Mouse (Mus musculus): ENCODE data around the gene Sowaha. TPM values are rescaled to one million over a fixed set of nuclear protein-coding genes. Genes with fewer than 3 reads are reported as not detected.
"Not testable (repeated sequence)": the region's sequence is repeated elsewhere in the genome, so short reads cannot be mapped to it uniquely, and the experiment has no call there.

Sowaha gene
- polyA plus RNA-seq, 1 experiment from 2014 or later, result 0.17 TPM

DNA sequence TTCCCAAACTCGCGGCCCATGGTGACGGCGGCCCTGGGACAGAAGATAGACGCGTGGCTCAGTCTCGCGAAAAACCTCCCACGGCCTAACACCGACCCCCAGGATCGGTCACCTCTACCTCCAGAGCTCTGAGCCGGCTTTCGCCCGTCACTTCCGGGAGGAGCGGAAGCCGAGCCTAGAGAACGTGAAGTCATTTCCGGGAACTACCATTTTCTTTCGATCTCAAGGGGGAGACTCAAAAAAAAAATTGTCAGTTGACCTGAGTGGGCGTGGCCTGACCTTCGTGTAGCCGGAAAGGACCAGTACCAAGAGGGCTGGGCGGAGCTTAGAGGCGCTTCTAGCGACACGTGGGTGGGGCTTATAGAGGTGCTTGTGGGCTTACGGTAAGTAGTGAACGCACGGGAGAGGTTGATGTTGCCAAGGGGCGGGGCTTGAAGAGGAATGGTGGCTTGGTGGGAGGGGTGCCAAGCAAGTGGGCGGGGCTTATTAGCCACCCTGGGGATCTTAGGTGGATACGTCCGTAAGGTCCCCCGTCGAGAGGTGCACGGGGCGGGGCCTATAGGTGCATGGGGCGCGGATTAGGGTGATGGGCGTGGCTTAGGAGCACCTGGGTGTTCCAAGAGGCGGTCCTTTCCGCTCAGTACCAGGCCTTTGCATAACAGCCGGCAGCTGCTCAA lies 49.3 kb downstream of the Sowaha start, which contains the start of the genes Uqcrq and Gdf9:
Gene Uqcrq (minus strand): TSS at position 162 of the 677 bp plus-strand sequence.
Gene Gdf9 (plus strand): TSS at position 354 of the 677 bp plus-strand sequence.
- H3K9ac ChIP-seq (replicated peaks; ENCODE audit: low read length), result peak within 1 kb of the TSS; percentile 88
- H3K36me3 ChIP-seq (ENCODE audit: insufficient read depth, low read length), result peaks cover 8% of the 10 kb centered on the region; the same call in 1 of the 2 replicates
- peaks cover 8% of the 10 kb centered on the region for H3K4me1 ChIP-seq (ENCODE audit: insufficient read depth, low read length)
- peak within 1 kb of the TSS; percentile 92 for H3K4me3 ChIP-seq (ENCODE audit: low read length)
- WGBS, result 0% methylated on average over 44 of the region's 44 CpGs
- H3K27me3 ChIP-seq (ENCODE audit: insufficient read depth, low read length), result no peaks in the 10 kb centered on the region
- peak within 1 kb of the TSS; percentile 85 for H3K4me2 ChIP-seq (replicated peaks; ENCODE audit: low read depth, low read length)
- peak; percentile 95 for ATAC-seq (ENCODE audit: low FRiP score, low TSS enrichment)
- H3K27ac ChIP-seq (ENCODE audit: low read length), result peak within 1 kb of the TSS; percentile 56
- no peaks in the 10 kb centered on the region for H3K9me3 ChIP-seq (ENCODE audit: low read length)

DNA sequence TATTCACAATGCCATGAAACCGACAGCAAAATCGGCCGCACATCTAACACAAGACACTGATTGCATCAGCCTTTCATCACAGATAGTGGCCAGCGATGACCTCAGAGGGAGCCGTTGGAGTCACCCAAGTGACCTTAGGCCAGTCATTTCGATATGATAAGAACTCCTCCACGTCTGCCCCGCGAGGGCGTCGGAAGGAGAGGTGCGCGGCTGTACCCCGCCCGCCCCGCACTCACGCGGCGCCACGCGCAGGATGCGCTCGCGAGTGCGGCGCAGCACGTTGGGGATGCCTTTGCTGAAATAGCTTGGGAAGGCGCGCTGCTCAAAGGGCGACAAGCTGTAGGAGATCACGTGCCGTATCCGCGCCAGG lies 49.8 kb downstream of the Sowaha start:
- Histone ChIP-seq H3K4me3 (ENCODE audit: low read length) (peak overlapping the region; percentile 92), H3K36me3 (ENCODE audit: insufficient read depth, low read length) (peaks cover 8% of the 10 kb centered on the region; the same call in 1 of the 2 replicates), H3K4me1 (ENCODE audit: insufficient read depth, low read length) (peaks cover 8% of the 10 kb centered on the region), H3K27me3 (ENCODE audit: insufficient read depth, low read length) (no peaks in the 10 kb centered on the region), H3K27ac (ENCODE audit: low read length) (peak overlapping the region; percentile 56), H3K4me2 (replicated peaks; ENCODE audit: low read depth, low read length) (peak overlapping the region; percentile 85), H3K9ac (replicated peaks; ENCODE audit: low read length) (peak overlapping the region; percentile 88), H3K9me3 (ENCODE audit: low read length) (no peaks in the 10 kb centered on the region)
- ATAC-seq (ENCODE audit: low FRiP score, low TSS enrichment), result no peak
- WGBS, result under 1% methylated on average over 34 of the region's 34 CpGs

DNA sequence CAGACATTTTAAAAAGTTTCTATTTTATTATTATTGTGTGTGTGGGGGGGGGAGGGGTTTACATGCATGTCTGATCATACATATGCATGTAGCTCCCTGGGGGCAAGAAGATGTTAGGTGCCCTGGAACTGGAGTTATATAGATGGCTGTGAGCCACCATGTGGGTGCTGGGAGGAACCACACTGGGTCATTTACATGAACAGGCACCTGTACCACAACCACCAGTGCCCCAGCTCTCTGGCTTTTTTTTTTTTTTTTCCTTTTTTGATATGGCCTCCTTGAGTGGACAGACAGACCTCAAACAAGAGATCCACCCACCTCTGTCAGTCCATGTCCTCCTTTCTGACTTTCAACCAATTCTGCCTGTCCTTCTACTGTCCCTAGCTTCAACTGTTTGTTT lies 50.9 kb downstream of the Sowaha start:
- no peak for ATAC-seq (ENCODE audit: low FRiP score, low TSS enrichment)
- H3K36me3 ChIP-seq (ENCODE audit: insufficient read depth, low read length), result peaks cover 8% of the 10 kb centered on the region; the same call in 1 of the 2 replicates
- H3K9ac ChIP-seq (replicated peaks; ENCODE audit: low read length), result peak overlapping the region; percentile 88; the same call in 1 of the 2 replicates
- H3K9me3 ChIP-seq (ENCODE audit: low read length), result no peaks in the 10 kb centered on the region
- no peak overlapping the region for H3K27ac ChIP-seq (ENCODE audit: low read length)
- H3K4me2 ChIP-seq (replicated peaks; ENCODE audit: low read depth, low read length), result peak overlapping the region; percentile 85
- H3K4me1 ChIP-seq (ENCODE audit: insufficient read depth, low read length), result peaks cover 8% of the 10 kb centered on the region
- H3K4me3 ChIP-seq (ENCODE audit: low read length), result peak overlapping the region; percentile 92; the same call in 1 of the 2 replicates
- no peaks in the 10 kb centered on the region for H3K27me3 ChIP-seq (ENCODE audit: insufficient read depth, low read length)

DNA sequence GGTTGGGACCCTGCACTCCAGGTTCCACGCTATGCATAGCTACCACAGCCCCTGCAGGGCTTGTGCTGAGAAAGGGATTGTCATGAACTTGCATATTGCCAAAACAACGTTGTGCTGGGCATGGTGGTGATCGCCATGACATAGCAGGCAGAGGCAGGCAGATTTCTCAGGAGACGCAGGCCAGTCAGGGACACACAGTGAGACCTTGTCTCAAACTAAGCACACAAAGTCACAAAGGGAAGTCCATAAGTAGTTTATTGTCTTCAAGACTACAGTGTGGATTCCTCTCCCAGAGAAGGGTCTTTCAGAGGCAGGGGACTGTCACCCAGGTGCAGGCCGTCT lies 51.4 kb downstream of the Sowaha start:
- Histone ChIP-seq H3K27ac (ENCODE audit: low read length) (no peak overlapping the region), H3K9me3 (ENCODE audit: low read length) (no peaks in the 10 kb centered on the region), H3K9ac (replicated peaks; ENCODE audit: low read length) (no peak overlapping the region), H3K4me2 (replicated peaks; ENCODE audit: low read depth, low read length) (no peak overlapping the region), H3K4me1 (ENCODE audit: insufficient read depth, low read length) (peaks cover 8% of the 10 kb centered on the region), H3K4me3 (ENCODE audit: low read length) (no peak overlapping the region), H3K27me3 (ENCODE audit: insufficient read depth, low read length) (no peaks in the 10 kb centered on the region), H3K36me3 (ENCODE audit: insufficient read depth, low read length) (peaks cover 8% of the 10 kb centered on the region; the same call in 1 of the 2 replicates)
- no peak for ATAC-seq (ENCODE audit: low FRiP score, low TSS enrichment)
- WGBS, result 96% methylated on average over 5 of the region's 5 CpGs

DNA sequence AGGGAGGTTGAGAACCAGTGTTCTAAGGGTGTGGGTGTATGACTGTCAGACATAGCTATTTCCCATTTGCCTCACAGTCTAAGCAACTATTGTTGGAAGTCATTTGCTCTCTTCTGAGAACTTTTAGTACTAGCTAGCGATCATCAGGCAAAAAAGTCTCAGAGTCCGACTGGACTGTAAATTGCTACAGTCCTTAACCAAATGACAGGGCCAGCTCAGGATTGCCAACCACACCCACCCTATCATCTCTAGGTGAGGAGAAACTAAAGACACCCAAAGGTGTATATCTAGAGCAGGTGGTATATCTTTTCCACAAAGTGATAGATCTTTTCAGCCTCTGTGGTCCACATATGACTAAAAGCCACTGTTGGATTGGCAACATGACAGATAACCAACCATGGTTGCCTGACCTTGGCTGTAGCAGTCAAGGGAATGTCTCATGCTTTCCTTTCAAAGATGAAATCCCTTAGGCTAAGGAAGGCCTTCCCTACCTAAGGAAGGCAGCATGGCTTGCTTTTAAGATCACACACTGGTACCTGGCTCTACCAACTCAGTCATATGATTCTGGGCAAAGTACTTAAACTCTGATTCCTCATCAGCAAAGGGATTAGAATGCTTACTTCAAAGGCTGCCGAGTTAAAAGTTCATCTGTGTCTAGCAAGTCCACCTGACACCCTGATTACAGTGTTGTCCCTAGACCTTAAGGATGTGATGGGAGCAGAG lies 51.9 kb downstream of the Sowaha start:
- Histone ChIP-seq H3K4me2 (replicated peaks; ENCODE audit: low read depth, low read length) (no peak overlapping the region), H3K27ac (ENCODE audit: low read length) (no peak overlapping the region), H3K9ac (replicated peaks; ENCODE audit: low read length) (no peak overlapping the region), H3K36me3 (ENCODE audit: insufficient read depth, low read length) (peaks cover 8% of the 10 kb centered on the region; the same call in 1 of the 2 replicates), H3K27me3 (ENCODE audit: insufficient read depth, low read length) (no peaks in the 10 kb centered on the region), H3K9me3 (ENCODE audit: low read length) (no peaks in the 10 kb centered on the region), H3K4me1 (ENCODE audit: insufficient read depth, low read length) (peaks cover 8% of the 10 kb centered on the region), H3K4me3 (ENCODE audit: low read length) (no peak overlapping the region)
- WGBS, result 90% methylated on average over 3 of the region's 3 CpGs
- no peak for ATAC-seq (ENCODE audit: low FRiP score, low TSS enrichment)

DNA sequence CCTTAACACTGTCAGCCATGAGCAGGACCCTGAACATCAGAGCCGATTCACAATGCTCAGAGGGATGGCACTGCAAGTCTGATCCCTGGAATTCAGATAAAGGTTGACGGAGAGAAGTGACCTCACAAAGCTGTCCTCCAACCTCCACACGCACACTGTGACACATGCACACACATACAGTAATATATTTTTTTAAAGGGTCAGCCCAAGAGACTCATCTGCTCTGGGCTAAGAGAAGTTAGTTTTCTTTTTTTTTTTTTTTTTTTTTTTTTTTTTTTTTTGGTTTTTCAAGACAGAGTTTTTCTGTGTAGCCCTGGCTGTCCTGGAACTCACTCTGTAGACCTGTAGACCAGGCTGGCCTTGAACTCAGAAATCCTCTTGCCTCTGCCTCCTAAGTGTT lies 53.2 kb downstream of the Sowaha start:
- not testable (repeated sequence) for H3K36me3 ChIP-seq (ENCODE audit: insufficient read depth, low read length); H3K9me3 ChIP-seq (ENCODE audit: low read length); H3K4me3 ChIP-seq (ENCODE audit: low read length); H3K4me1 ChIP-seq (ENCODE audit: insufficient read depth, low read length); H3K27me3 ChIP-seq (ENCODE audit: insufficient read depth, low read length); H3K27ac ChIP-seq (ENCODE audit: low read length); H3K9ac ChIP-seq (replicated peaks; ENCODE audit: low read length); H3K4me2 ChIP-seq (replicated peaks; ENCODE audit: low read depth, low read length); ATAC-seq (ENCODE audit: low FRiP score, low TSS enrichment)
- 83% methylated on average over 3 of the region's 3 CpGs for WGBS

Other genes with a start within 250 kb of the Sowaha start
- gene Hspa4, start 179.8 kb downstream of the Sowaha start, polyA plus RNA-seq (2015; fragmentation: Nextera tagmentation; extraction: Ambion mirVana), result 82.7 and 85.1 TPM in 2 replicates
- 19.1 and 25.4 TPM in 2 replicates for gene Zcchc10, start 155.6 kb downstream of the Sowaha start, polyA plus RNA-seq (2015; fragmentation: Nextera tagmentation; extraction: Ambion mirVana)
- 16.8 and 25.8 TPM in 2 replicates for gene Aff4, start 129.4 kb downstream of the Sowaha start, polyA plus RNA-seq (2015; fragmentation: Nextera tagmentation; extraction: Ambion mirVana)
- gene Leap2, start 57.1 kb downstream of the Sowaha start, polyA plus RNA-seq (2015; fragmentation: Nextera tagmentation; extraction: Ambion mirVana), result 0.34 and 0.37 TPM in 2 replicates
- 641 and 655 TPM in 2 replicates for gene Uqcrq, start 49.4 kb downstream of the Sowaha start, polyA plus RNA-seq (2015; fragmentation: Nextera tagmentation; extraction: Ambion mirVana)
- 1.1 and 1.2 TPM in 2 replicates for gene Gdf9, start 49.3 kb downstream of the Sowaha start, polyA plus RNA-seq (2015; fragmentation: Nextera tagmentation; extraction: Ambion mirVana)
- 0.12 TPM in 1 of 2 replicates, not detected in the other for gene Gm10447, start 23.2 kb downstream of the Sowaha start, polyA plus RNA-seq (2015; fragmentation: Nextera tagmentation; extraction: Ambion mirVana)
- 2.1 and 2.5 TPM in 2 replicates for gene Shroom1, start 23.1 kb downstream of the Sowaha start, polyA plus RNA-seq (2015; fragmentation: Nextera tagmentation; extraction: Ambion mirVana)
- not detected in 2 replicates for gene Gm9837, start 9.8 kb downstream of the Sowaha start, polyA plus RNA-seq (2015; fragmentation: Nextera tagmentation; extraction: Ambion mirVana)
- gene Gm9945, start 108 bp downstream of the Sowaha start, polyA plus RNA-seq (2015; fragmentation: Nextera tagmentation; extraction: Ambion mirVana), result not detected in 2 replicates
- 25.7 and 25.9 TPM in 2 replicates for gene Sept8, start 39.0 kb upstream of the Sowaha start, polyA plus RNA-seq (2015; fragmentation: Nextera tagmentation; extraction: Ambion mirVana)
- 62.8 and 72.5 TPM in 2 replicates for gene Kif3a, start 87.1 kb upstream of the Sowaha start, polyA plus RNA-seq (2015; fragmentation: Nextera tagmentation; extraction: Ambion mirVana)
- 0.36 and 0.97 TPM in 2 replicates for gene Il4, start 138.4 kb upstream of the Sowaha start, polyA plus RNA-seq (2015; fragmentation: Nextera tagmentation; extraction: Ambion mirVana)
- not detected in 2 replicates for gene Il13, start 154.4 kb upstream of the Sowaha start, polyA plus RNA-seq (2015; fragmentation: Nextera tagmentation; extraction: Ambion mirVana)
- gene Rad50, start 227.0 kb upstream of the Sowaha start, polyA plus RNA-seq (2015; fragmentation: Nextera tagmentation; extraction: Ambion mirVana), result 24.9 TPM in 2 replicates
- gene Il5, start 240.5 kb upstream of the Sowaha start, polyA plus RNA-seq (2015; fragmentation: Nextera tagmentation; extraction: Ambion mirVana), result not detected in 2 replicates